Mouse (Mus musculus): Measurements from ENCODE around the gene Adam11. TPM values are rescaled to one million over a fixed set of nuclear protein-coding genes. Genes with fewer than 3 reads are reported as not detected.

Adam11 gene
- polyA plus RNA-seq, 1 experiment = not detected

GRCm38 (mm10) chr11:102787688-102788177 is 26.5 kb downstream of the Adam11 start:
- Histone ChIP-seq H3K4me1 (ENCODE audit: control insufficient read depth, insufficient read depth, low read length) (no peaks in the 10 kb centered on the region), H3K4me3 (ENCODE audit: insufficient read depth, low read length) (no peak overlapping the region), H3K27ac (ENCODE audit: insufficient read depth, low read depth, low read length) (no peak overlapping the region)
- TF ChIP-seq CTCF (IDR thresholded peaks at IDR 0.05; ENCODE audit: low read depth, low read length) (no peak), POLR2A (IDR thresholded peaks at IDR 0.05; ENCODE audit: borderline replicate concordance, low read depth, low read length) (no peak)

- TF ChIP-seq POLR2A (IDR thresholded peaks at IDR 0.05; ENCODE audit: borderline replicate concordance, low read depth, low read length) = no peak
- no peak for TF ChIP-seq CTCF (IDR thresholded peaks at IDR 0.05; ENCODE audit: low read depth, low read length)
- H3K4me1 ChIP-seq (ENCODE audit: control insufficient read depth, insufficient read depth, low read length) = no peaks in the 10 kb centered on the region
Measured at GRCm38 (mm10) chr11:102791682-102792445, 30.6 kb downstream of the Adam11 start.

GRCm38 (mm10) chr11:102794157-102794556 is 32.9 kb downstream of the Adam11 start:
- no peak overlapping the region for H3K27ac ChIP-seq (ENCODE audit: insufficient read depth, low read depth, low read length)

More at GRCm38 (mm10) chr11:102791682-102792445, 30.6 kb downstream of the Adam11 start:
- Histone ChIP-seq H3K4me3 (ENCODE audit: insufficient read depth, low read length) (no peak overlapping the region), H3K27ac (ENCODE audit: insufficient read depth, low read depth, low read length) (no peak overlapping the region)

GRCm38 (mm10) chr11:102803453-102803852 is 42.2 kb downstream of the Adam11 start:
- H3K4me3 ChIP-seq (ENCODE audit: insufficient read depth, low read length) = no peak overlapping the region
- no peaks in the 10 kb centered on the region for H3K4me1 ChIP-seq (ENCODE audit: control insufficient read depth, insufficient read depth, low read length)
- no peak for TF ChIP-seq POLR2A (IDR thresholded peaks at IDR 0.05; ENCODE audit: borderline replicate concordance, low read depth, low read length)
- no peak for TF ChIP-seq CTCF (IDR thresholded peaks at IDR 0.05; ENCODE audit: low read depth, low read length)
- no peak overlapping the region for H3K27ac ChIP-seq (ENCODE audit: insufficient read depth, low read depth, low read length)

More at GRCm38 (mm10) chr11:102794157-102794556, 32.9 kb downstream of the Adam11 start:
- no peaks in the 10 kb centered on the region for H3K4me1 ChIP-seq (ENCODE audit: control insufficient read depth, insufficient read depth, low read length)
- TF ChIP-seq CTCF (IDR thresholded peaks at IDR 0.05; ENCODE audit: low read depth, low read length) (no peak), POLR2A (IDR thresholded peaks at IDR 0.05; ENCODE audit: borderline replicate concordance, low read depth, low read length) (no peak)
- no peak overlapping the region for H3K4me3 ChIP-seq (ENCODE audit: insufficient read depth, low read length)

- Histone ChIP-seq H3K27ac (ENCODE audit: insufficient read depth, low read depth, low read length) (no peak overlapping the region), H3K4me3 (ENCODE audit: insufficient read depth, low read length) (no peak overlapping the region), H3K4me1 (ENCODE audit: control insufficient read depth, insufficient read depth, low read length) (no peaks in the 10 kb centered on the region)
- TF ChIP-seq CTCF (IDR thresholded peaks at IDR 0.05; ENCODE audit: low read depth, low read length) (no peak), POLR2A (IDR thresholded peaks at IDR 0.05; ENCODE audit: borderline replicate concordance, low read depth, low read length) (no peak)
Measured at GRCm38 (mm10) chr11:102808246-102808645, 47.0 kb downstream of the Adam11 start.

- Histone ChIP-seq H3K27ac (ENCODE audit: insufficient read depth, low read depth, low read length) (no peak overlapping the region), H3K4me1 (ENCODE audit: control insufficient read depth, insufficient read depth, low read length) (no peaks in the 10 kb centered on the region), H3K4me3 (ENCODE audit: insufficient read depth, low read length) (no peak overlapping the region)
- TF ChIP-seq POLR2A (IDR thresholded peaks at IDR 0.05; ENCODE audit: borderline replicate concordance, low read depth, low read length) = no peak
- no peak for TF ChIP-seq CTCF (IDR thresholded peaks at IDR 0.05; ENCODE audit: low read depth, low read length)
Measured at GRCm38 (mm10) chr11:102810721-102811485, 49.7 kb downstream of the Adam11 start.

- TF ChIP-seq CTCF (IDR thresholded peaks at IDR 0.05; ENCODE audit: low read depth, low read length) (no peak), POLR2A (IDR thresholded peaks at IDR 0.05; ENCODE audit: borderline replicate concordance, low read depth, low read length) (no peak)
- no peak overlapping the region for H3K4me3 ChIP-seq (ENCODE audit: insufficient read depth, low read length)
- H3K4me1 ChIP-seq (ENCODE audit: control insufficient read depth, insufficient read depth, low read length) = no peaks in the 10 kb centered on the region
- no peak overlapping the region for H3K27ac ChIP-seq (ENCODE audit: insufficient read depth, low read depth, low read length)
Measured at GRCm38 (mm10) chr11:102814881-102815280, 53.6 kb downstream of the Adam11 start.

GRCm38 (mm10) chr11:102818121-102819020 is 57.1 kb downstream of the Adam11 start:
- H3K27ac ChIP-seq (ENCODE audit: insufficient read depth, low read depth, low read length) = no peak overlapping the region
- H3K4me3 ChIP-seq (ENCODE audit: insufficient read depth, low read length) = peak overlapping the region; percentile 25
- TF ChIP-seq CTCF (IDR thresholded peaks at IDR 0.05; ENCODE audit: low read depth, low read length) (no peak), POLR2A (IDR thresholded peaks at IDR 0.05; ENCODE audit: borderline replicate concordance, low read depth, low read length) (no peak)
- H3K4me1 ChIP-seq (ENCODE audit: control insufficient read depth, insufficient read depth, low read length) = no peaks in the 10 kb centered on the region
